8 mouse cellular contexts compared by ENCODE assay signal in the genomic region with DNA sequence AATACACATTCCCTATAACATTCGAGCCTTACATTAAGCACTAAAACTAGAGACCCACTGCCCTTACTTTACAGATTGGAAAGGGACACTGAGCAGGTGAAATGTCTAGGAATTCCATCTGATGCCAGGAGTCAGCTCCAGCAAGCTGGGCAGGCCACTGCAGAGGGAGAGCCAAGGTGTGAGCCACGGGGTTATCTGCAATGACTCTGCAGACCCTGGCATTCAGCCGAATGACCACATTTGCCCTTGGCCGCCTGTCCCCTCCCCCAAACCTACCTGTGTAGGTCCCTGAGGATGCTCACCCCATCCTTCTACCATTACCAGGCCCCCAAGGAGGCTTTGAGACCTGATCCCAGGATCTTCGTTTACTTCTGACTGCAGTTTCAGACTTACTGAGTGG. TPM values are rescaled to one million over a fixed set of nuclear protein-coding genes. Genes with fewer than 3 reads are reported as not detected.
DNase-seq lines count a peak whose midpoint lies in the region; ATAC-seq and TF ChIP-seq lines count a peak whose summit lies in the region.

No protein-coding gene starts in this region.

- 74% methylated on average over 5 of the region's 5 CpGs for WGBS in heart, adult 2 months
- 81% methylated on average over 5 of the region's 5 CpGs for WGBS in embryonic facial prominence, embryonic 10.5 days
- 80% methylated on average over 5 of the region's 5 CpGs for WGBS in hindbrain, embryonic 15.5 days

- peak overlapping the region; percentile 54 for H3K27ac ChIP-seq in heart, adult 2 months
- H3K27ac ChIP-seq in embryonic facial prominence, embryonic 10.5 days (replicated peaks): no peak overlapping the region
- no peak overlapping the region; the same call in 1 of the 2 replicates for H3K27ac ChIP-seq in hindbrain, embryonic 15.5 days (replicated peaks)

- TF ChIP-seq POLR2A in heart, adult 2 months (IDR thresholded peaks at IDR 0.05; ENCODE audit: insufficient read depth, low read depth, low read length): no peak

- H3K9ac ChIP-seq in heart, adult 2 months (ENCODE audit: low read depth, low read length): no peak overlapping the region; the same call in 1 of the 2 replicates
- peak overlapping the region; percentile 86; the same call in 1 of the 2 replicates for H3K9ac ChIP-seq in hindbrain, embryonic 15.5 days

- H3K36me3 ChIP-seq in heart, adult 2 months (ENCODE audit: control insufficient read depth, insufficient read depth, low read length): no peaks in the 10 kb centered on the region
- no peaks in the 10 kb centered on the region for H3K36me3 ChIP-seq in embryonic facial prominence, embryonic 10.5 days (replicated peaks)
- H3K36me3 ChIP-seq in hindbrain, embryonic 15.5 days: no peaks in the 10 kb centered on the region

- no peaks in the 10 kb centered on the region for H3K4me1 ChIP-seq in heart, adult 2 months (ENCODE audit: control insufficient read depth, insufficient read depth, low read length)
- H3K4me1 ChIP-seq in embryonic facial prominence, embryonic 10.5 days: peaks cover 43% of the 10 kb centered on the region
- peaks cover 65% of the 10 kb centered on the region for H3K4me1 ChIP-seq in hindbrain, embryonic 15.5 days (replicated peaks)

- no peaks in the 10 kb centered on the region for H3K9me3 ChIP-seq in embryonic facial prominence, embryonic 10.5 days
- H3K9me3 ChIP-seq in hindbrain, embryonic 15.5 days: no peaks in the 10 kb centered on the region

- H3K79me2 ChIP-seq in heart, adult 2 months (replicated peaks; ENCODE audit: control insufficient read depth, insufficient read depth, low read length): no peaks in the 10 kb centered on the region

- intact Hi-C loops in heart, adult 2 months (cut with DNase I): no loop called here

- TF ChIP-seq EP300 in heart, adult 2 months (IDR thresholded peaks at IDR 0.05; ENCODE audit: insufficient read depth, low read depth, low read length): no peak

- TF ChIP-seq CTCF in heart, adult 2 months (IDR thresholded peaks at IDR 0.05): no peak

- no peak for ATAC-seq in hindbrain, embryonic 15.5 days (ENCODE audit: low FRiP score, low read depth)

- H3K4me3 ChIP-seq in heart, adult 2 months: peak overlapping the region; percentile 77
- H3K4me3 ChIP-seq in embryonic facial prominence, embryonic 10.5 days: peak overlapping the region; percentile 77; the same call in 1 of the 2 replicates
- H3K4me3 ChIP-seq in hindbrain, embryonic 15.5 days: peak overlapping the region; percentile 65

- peak overlapping the region; percentile 98 for H3K4me2 ChIP-seq in hindbrain, embryonic 15.5 days

- DNase-seq in heart, adult 2 months: peak; percentile 49 to 55
- no peak for DNase-seq in heart, adult 9 months (ENCODE audit: low spot score in 2 of 2)
- DNase-seq in adrenal gland, postnatal 10 days: peak; percentile 69
- no peak for DNase-seq in embryonic facial prominence, embryonic 10.5 days (ENCODE audit: low spot score)
- no peak for DNase-seq in spleen, adult 18-20 months
- no peak for DNase-seq in c-Kit-positive CD71-positive TER-119-positive erythroid progenitor cells, embryonic 14.5 days (ENCODE audit: low spot score)
- DNase-seq in thymus, postnatal 10 days (ENCODE audit: low spot score in 2 of 2): no peak

- H3K27me3 ChIP-seq in heart, adult 2 months (ENCODE audit: control insufficient read depth, insufficient read depth, low read length): no peaks in the 10 kb centered on the region; the same call in 1 of the 2 replicates
- peaks cover 90% of the 10 kb centered on the region for H3K27me3 ChIP-seq in embryonic facial prominence, embryonic 10.5 days (replicated peaks; ENCODE audit: low read depth, poor library complexity, severe bottlenecking)
- no peaks in the 10 kb centered on the region for H3K27me3 ChIP-seq in hindbrain, embryonic 15.5 days

RNA-seq across cellular contexts. Expression of gene Klhdc8a, which starts 1.3 kb away (rescaled TPM):
- total RNA-seq in heart, adult 2 months (2021): 10 to 100 TPM; 15.4 to 21.0 TPM
- polyA plus RNA-seq in heart, adult 2 months (2012; rRNA removed): 15.9 and 18.7 TPM in 2 replicates
- total RNA-seq in adrenal gland, postnatal 10 days (2021): 10 to 100 TPM; 56.5 to 69.6 TPM
- polyA plus RNA-seq in embryonic facial prominence, embryonic 10.5 days (2016; fragmentation: Nextera tagmentation; extraction: Ambion mirVana): 0.46 and 0.58 TPM in 2 replicates
- polyA plus RNA-seq in hindbrain, embryonic 15.5 days (2015; fragmentation: Nextera tagmentation; extraction: Ambion mirVana): 8.7 and 9.5 TPM in 2 replicates

RNA-seq across cellular contexts. Expression of gene Nuak2, which starts 16.2 kb away (rescaled TPM):
- total RNA-seq in heart, adult 2 months (2021): 1 to 10 TPM; 4.1 to 4.3 TPM
- polyA plus RNA-seq in heart, adult 2 months (2012; rRNA removed): 2.8 and 4.0 TPM in 2 replicates
- total RNA-seq in adrenal gland, postnatal 10 days (2021): 1 to 10 TPM; 3.4 to 3.9 TPM
- 12.6 and 19.6 TPM in 2 replicates for polyA plus RNA-seq in embryonic facial prominence, embryonic 10.5 days (2016; fragmentation: Nextera tagmentation; extraction: Ambion mirVana)
- polyA plus RNA-seq in hindbrain, embryonic 15.5 days (2015; fragmentation: Nextera tagmentation; extraction: Ambion mirVana): 12.9 and 24.2 TPM in 2 replicates

Comparison
In these comparisons a context has a peak if more than half of its experiments do, and no peak if none do; other contexts are left out.
1. DNase-seq: peak in heart, adult 2 months (2 of 2) and adrenal gland, postnatal 10 days (single experiment); none in heart, adult 9 months (0 of 2), embryonic facial prominence, embryonic 10.5 days (single experiment), spleen, adult 18-20 months (0 of 2), c-Kit-positive CD71-positive TER-119-positive erythroid progenitor cells, embryonic 14.5 days (single experiment) and thymus, postnatal 10 days (0 of 2).
2. Peak in every context shown above with its lines, with median percentiles within 50 percentile points of each other: H3K4me3 ChIP-seq.